Mouse (Mus musculus) cerebellum, postnatal 14 days (tissue): ENCODE data around the gene Foxp1.

ENCODE experiments used
- DNase-seq, 2 experiments: peaks; one replicate each; pipeline ENCODE4 v3.0.0; 2021; ENCODE audit warnings: mixed read lengths in 2 of 2

Gene Foxp1

DNA sequence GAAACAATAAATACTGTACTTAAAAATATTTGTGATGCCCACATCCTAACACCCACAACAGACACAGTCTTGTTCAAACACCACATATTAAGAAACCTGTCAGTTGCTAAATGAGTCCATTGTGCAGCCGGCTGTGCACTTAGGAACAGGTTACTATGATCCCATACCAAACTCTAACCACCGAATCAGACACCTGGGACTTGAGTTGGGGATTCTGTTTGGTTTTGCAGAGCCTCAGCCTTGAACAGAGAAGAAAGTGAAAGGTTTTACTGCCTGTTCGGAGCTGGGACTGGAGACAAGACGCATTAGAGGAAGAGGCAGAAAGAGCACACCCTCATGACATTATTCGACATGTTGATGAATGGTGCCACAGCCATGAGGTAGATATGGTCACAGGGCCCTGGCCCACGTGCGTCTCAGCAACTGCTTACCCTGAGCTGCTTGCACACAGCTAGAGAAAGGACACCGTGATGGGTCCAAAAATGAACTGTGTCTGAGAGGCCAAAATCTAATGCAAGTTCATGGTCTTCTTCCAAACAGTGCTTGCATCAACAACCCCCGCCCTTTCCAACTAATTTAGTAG, 491.1 kb downstream of the Foxp1 start:
- DNase-seq = no peak

DNA sequence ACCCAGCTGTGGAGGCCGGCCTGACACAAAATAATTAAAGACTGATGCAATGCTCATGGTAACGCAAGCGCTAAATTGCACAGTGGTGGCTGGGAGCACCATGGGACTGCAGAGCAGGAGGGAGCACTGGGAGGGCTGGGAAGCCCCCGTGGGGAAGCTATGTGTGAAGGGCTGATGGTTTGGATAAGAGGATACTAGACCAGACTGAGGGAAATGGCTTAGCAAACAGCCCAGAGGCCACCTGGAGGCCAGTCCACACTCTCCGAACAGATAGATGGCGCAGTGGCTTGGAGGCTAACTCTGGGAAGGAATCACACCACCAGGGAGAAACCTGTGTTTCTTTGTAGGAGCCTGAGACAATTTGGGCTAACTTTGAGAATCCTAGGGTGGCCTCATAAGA, 492.3 kb downstream of the Foxp1 start:
- DNase-seq = peak in 1 of 2 experiments; percentile 22

DNA sequence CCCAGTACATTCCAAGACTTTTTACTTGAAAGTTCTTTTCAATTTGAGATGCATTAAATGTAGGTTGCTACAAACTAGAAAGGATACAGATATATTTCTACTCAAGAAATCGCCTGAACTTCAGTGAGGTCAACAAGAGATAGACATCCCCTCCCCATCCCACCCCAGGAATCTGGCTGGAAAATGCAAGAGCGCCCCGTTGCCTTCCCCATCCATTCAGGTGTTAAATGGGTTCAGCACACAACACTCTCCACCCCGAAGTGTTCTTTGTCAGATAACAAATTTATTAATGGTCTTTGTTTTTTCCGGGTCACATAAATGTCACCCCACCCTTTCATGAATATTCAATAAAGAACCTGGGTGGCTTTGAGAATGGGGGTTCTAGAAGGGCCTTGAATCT, 493.1 kb downstream of the Foxp1 start:
- DNase-seq = no peak

DNA sequence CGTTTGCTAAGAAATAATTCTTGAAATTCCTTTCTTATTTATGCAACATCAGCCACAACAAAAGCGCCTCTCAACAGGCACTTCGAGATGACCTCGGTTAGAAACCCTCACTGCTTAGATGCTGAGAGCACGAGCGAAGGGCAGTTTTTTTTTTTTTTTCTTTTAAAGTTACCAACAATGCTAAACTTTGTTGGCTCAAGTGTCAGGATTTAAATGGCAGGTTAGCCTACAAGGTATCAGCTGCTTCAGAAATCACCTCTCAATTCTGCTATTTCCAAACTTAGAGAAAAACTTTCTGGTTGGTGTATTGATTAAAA, 493.6 kb downstream of the Foxp1 start:
- DNase-seq = no peak

DNA sequence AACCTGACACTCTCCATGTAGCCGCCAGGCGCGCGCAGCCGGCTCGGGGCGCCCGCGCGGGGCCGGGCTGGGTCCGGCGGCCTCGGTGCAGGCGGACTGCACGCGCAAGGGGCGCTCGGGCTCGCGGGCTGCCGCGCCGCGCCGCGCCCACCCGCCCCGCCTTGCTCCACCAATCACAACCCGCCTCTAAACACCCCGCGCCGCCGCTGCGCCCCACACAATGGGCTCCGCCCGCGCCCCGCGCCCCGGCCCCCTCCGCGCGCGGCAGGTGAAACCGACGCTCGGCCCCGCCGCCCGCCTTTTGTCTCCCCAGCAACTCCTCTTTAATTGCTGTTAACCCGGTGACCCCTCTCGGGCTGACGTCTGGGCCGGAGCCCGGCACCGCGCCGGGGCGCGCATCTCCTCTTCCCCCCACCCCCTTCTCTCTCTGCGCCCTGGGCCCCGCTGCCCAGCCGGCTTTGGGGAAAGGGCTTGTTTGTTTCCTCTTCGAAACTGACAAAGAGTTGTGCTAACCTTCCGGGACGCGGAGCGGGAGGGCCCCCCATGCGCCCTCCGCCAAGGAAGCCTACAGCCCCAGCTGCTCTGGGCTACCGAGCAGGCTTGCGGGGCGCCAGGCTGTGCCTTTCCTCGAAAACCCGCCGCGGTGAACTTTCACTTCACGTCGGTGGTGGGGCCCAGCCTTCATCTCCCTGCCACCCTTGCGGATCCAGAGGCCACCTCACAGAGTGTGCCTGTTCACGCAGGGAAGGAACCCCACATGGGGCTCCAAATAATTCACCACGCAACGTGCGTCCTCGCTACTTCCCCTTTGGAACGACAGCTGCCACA, 494.1 kb downstream of the Foxp1 start:
- DNase-seq = peak; percentile 50 to 59

DNA sequence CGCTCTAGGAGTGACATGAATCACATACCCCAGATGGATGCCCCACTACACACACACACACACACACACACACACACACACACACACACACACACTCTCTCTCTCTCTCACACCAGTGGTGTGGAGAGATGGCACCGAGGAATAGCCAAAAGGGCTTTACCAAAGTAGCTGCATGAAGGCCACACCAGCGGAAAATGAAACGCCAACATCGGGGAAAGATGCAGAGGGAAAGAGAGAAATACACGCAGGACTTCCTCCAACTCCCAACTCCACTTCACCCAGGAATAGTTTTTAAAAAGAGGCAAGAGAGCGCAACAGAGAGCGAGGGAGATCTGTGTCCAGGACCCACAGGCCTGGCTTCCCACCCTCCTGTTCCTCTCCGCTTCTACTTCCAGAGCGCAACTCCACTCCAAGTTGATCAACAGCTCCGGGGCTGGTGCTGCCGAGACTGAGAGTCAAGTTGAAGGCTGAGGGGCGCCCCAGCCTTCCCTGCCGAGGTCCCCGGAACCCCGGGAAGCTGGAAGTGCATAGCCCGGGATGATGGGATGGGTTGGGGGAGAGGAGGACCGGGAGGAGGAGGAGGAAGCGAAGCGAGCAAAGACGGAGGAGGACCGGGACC, 494.9 kb downstream of the Foxp1 start:
- no peak for DNase-seq

DNA sequence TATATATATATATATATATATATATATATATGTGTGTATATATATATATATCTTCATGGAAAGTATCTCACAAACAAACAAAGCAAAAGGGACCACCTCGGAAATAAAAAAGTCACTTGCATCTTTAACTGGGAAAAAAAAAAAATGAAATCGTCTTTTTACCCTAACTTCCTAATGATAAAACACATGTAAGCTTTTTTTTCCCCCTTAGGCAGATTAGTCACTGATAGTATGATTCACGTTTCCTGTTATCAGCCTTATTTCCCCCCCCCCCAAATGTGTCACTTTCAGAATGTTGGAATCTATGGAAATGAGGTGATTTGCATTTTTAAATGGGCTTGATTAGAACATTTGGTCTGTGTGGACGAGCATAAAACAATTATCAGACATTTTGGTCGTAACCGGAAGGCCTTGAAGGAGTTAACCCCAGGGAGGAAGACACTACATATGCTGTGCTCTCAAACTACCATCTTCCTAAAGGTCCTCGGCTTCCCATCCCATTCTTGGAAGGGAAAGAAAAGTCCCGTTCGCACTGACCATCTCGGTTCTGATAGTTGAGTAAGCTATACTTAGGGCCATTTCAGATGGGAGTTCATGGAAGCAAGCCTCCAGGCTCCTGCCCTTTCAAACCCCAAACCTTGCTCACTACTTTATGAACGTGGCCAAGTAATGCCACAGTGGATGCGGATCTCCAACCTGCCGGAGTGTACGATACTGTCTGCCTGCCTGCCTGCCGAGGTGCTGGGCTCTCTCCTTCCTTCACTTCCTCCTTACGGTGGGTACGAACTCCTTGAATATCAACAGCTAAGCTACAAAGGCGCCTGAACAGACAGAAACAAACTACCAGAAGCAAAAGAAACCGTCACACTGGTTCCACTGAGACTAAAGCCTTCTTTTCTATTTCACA, 495.6 kb downstream of the Foxp1 start:
- no peak for DNase-seq

DNA sequence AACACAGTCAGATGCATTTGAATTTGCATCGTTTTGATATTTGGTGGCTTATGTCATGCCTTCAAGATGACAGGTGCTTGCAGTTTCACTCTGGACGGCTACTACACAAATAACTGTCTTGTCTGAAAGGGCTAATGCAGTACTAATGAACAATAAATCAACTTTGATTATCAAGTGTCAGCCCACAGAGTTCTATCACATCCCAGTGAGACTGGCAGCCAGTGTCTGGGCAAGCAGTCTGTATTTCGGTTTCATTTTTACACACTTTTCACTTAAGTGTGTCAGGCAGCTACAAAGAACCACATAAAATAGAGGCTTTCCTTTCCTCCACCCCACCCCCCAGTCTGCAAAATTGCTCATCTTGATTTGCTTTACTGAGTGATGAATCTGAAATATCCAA, 496.5 kb downstream of the Foxp1 start:
- no peak for DNase-seq

DNA sequence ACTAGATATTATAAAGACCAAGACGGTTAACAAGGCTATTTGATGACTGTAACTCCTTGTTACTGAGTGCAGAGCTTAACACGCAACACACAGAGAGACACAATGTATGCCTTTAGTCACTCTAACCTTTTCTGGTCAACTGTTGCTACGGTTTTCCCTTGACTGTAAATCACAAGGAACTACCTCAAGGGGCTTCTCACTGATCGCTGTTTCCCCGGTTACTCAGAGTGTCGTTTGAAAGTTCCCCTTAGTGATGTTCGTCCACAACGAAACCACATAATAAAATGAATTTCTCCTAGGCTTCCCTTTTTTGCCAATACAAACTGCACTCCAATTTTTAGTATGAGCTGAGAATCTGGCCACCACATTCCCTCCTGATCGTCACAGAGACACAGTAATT, 497.9 kb downstream of the Foxp1 start:
- DNase-seq = no peak

DNA sequence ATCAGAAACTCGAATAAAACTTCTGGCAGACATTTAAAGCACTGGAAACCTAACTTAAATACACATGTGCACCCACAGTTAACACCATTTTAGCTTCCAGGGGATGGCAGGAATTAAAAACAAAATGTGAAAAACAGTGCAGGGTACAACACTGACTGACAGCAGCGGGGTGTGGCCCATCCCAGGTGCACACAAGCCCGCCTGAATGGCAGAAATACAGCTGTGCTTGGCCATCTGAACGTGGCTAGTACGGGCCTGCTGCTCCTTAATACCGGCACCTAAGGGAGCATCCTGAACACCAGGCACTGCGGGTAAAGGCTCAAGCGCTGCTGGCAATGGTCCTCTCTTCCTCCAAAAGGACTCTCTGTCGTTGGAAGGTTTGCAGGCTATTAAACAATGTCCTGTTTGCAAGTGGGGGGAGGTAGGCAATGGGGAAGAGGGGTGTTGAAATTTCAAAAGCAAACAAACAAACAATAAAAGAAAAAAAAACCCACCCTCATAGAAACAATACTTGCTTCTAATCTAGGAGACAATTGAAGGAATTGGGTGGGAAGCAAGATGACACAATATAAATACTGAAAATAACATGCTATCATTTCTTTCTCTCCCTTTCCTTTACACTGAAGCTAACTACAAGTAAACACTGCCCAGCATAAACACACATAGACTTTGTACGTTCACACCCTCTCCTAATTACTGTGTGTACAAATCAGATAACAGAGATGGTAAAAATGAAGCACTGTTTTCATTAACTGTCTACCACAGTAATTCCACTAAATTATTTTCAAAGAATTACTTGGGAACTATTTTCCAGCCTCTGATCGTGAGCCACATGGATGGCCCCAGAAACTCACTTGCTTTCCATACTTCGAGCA, 501.7 kb downstream of the Foxp1 start:
- DNase-seq = no peak

DNA sequence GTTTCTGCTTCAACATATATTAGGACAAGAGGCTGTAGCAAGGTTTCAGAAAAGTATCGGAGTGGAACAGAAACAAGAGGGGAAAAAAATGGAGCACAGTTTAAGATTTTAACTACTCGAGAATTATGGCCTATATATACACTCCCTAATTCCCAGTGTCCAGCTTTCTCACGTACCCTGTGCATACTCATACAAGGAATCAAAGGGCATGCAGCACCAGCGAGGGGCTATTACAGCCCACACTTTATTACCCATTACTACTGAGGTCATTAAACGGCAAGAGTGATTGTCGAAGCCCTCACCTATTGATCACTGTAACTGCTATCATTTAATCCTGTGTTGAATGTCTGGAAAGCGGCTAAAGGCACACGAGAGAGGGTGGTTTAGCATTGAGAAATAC, 502.8 kb downstream of the Foxp1 start:
- DNase-seq = no peak

DNA sequence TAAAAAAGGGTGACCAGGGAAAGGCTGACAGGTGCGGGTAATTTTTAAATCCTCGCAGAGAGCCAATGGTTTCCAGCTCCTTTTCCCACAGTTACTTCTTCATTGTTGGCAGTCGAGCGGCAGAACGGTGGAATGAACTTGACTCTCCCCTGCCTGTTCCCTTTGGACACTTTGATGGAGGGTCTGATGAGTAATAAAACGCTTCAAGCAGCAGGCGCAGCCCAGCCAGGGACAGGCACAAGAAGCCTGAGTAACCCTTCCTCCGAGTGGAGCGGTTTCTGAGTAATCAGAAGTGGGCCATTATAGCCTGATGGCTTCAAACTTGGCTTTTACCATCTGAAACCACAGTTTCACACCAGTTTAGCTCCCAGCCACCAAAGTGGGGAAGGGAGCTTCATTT, 503.3 kb downstream of the Foxp1 start:
- no peak for DNase-seq

DNA sequence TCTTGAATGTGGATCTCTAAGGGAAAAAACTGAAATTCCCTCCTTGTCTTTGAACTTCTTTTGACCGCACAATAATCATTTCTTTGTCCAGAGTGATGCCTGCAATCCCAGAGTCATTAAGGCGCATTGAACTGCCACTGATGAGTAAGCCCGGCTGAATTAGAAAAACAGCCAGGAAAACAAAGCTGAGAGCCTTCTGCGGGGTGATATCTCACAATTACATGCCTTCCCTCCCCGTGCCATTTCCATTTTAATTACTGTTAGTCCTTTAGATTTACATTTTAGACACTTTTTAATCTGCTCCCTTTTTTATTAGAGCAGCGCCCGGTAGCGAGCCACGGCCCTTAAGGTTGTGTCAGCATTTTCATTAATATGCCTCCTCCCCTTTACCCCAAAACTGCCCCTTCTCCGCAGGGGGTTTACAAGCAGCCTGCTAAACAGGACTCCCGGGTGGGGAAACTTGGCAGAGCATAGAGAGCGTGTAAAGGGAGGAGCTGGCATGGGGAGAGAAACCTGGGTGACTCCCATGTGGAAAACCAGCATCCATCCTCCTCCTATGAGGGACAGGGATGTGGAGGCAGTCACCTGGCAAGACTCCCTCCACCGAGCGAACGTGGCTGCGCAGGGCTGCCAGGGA, 508.5 kb downstream of the Foxp1 start:
- peak in 1 of 2 experiments; percentile 15 for DNase-seq

DNA sequence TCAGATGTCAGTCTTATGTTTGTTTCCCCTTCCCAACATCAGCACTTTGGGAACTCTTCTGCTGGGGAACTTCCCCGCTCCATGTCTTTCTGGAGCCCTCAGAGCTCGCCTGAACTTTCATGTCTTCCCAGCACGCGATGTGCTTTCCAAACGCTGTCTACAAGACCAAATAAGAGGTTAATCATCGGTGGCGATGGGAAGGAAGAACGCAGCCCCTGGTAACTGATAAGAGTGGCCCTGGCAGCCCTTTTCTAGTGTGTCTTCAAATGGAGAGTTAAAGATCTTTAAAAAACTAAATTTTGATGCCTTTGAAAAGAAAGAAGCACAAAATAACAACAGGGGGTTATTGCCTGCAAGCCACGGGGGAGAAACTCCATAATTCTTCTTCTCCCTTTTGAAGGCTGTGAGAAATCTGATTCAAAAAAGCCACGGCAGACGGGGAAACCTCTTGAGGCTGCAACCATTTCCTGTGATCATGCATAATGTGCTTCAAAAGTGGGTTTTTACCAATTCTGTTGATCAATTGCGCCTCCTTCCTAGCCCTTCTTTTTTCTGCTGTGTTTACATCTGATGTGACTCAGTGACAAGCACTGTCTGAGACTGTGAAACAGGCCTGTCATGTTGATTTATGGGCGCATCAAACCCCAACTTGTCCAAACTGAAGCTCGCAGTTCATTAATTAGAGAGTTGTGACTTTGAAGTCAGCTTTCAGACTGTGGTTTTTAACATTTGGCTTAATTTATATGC, 509.2 kb downstream of the Foxp1 start:
- no peak for DNase-seq

DNA sequence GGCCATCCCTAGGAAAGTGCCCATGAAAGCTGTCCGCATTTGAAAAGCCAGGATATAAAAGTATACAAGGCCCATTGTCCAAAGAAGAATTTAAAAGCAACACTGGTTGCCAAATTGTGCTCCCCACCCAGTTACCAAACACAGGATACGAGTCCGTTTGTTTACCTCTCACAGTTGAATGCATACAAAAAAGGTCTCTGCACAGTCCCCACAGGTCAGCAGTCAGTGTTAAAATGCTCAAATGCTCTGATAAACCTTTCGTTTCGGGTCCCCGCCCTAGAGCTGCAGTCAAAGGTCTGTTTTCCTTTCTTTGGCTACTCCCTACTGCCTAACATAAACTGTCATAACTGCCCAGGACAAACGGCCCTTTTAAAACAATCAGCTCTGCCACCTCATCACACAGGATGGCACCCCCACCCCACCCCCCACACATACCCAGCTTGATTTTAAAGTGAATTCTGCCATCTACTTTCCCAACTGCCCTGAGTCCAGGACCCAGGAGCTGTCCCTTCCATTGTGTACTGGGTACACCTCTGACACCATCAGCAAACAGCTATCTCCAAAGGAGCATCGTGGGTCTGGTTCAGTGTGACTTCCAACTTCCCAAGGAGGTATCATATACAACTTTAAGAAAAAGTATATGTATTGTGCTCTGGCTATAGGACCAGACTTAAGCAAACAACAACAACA, 510.5 kb downstream of the Foxp1 start:
- no peak for DNase-seq

DNA sequence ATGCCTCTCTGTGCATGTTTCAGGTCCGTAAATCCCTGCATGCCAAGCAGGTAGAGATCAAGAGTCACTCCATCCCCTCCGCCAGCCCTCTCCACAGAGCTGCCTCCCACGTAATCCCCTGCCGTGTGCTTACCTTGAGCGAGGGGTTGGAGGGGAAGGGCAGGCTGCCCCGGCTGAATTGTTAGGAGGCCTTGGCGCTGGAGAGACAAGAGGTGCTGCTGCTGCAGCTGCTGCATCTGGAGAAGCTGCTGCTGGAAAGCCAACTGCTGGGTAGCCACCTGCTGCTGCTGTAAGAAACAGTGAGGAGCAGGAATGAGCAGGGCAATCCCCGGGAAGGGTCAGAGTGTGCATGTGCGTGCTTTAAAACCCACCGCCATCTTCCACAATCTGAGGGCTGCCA, 512.8 kb downstream of the Foxp1 start:
- DNase-seq = no peak

DNA sequence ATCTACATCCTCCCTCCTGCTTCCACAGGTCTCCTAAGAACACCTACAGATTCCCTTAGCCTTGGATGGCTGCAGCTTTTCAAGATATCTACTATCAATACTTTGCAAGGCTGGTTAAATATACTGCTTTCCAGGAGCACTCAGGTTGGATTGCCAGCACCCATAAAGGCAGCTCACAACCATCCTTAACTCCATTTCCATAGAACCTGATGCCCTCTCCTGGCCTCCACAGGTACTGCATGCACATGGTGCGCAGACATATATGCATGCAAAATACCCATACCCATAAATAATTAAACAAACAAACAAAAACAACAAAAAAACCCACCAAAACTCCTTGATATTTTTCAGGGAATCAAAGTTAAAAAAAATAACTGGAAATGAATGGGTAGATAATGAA, 514.0 kb downstream of the Foxp1 start:
- peak in 1 of 2 experiments; percentile 23 for DNase-seq

DNA sequence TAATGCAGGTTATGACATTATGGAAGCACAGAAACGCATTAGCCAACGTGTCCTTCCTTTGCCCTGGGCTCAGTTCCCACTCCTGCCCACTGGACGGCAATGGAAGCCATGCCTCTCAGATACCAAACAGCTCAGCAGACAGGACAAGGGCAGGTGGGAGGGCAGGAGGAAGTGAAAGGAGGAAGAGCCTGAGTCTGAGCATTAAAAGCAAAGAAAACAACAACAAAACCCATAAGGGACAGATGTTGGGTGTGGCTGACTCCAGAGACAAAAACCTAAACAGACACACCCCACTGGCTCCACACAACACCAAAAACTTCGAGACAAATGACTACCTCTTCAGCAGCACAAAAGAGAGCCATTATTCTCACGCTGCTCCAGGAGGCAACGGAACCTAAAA, 515.0 kb downstream of the Foxp1 start:
- DNase-seq = no peak

DNA sequence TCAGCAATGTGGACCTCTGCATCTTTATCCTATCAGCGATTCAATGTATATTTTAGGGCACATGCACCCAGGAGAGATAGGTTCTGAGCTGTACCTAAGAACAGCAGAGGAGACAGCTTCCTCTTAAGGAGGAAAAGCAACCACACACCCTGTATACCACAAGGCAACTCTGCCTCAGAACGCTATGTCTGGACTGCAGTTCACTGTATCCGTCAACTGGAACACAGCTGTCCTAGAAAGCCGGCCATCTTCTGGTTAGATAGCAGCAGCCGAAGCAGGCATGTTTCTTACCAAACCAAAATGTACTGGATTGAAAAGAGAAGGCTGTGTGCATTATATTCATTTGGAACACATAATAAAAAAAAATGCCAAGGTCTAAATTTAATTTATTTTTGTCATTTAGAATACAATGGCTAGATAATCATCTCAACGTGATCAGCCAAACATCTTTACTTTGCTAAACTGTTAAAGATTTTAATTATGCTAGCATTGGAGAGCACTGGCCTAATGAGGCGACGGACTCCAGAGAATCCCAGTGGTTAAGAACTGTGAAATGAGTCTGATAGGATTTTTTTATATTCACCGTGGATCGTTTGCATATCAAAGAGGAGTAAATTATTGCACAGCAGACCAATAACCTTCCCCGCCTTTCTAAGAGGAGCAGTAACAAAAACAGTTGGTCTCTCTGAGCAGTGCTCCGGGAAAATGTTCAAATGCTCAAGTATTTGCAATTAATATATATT, 518.1 kb downstream of the Foxp1 start:
- no peak for DNase-seq
